Mouse (Mus musculus): ENCODE results near the gene Armc7. TPM values are rescaled to one million over a fixed set of nuclear protein-coding genes. Genes with fewer than 3 reads are reported as not detected.
"Not testable (repeated sequence)": the region's sequence is repeated elsewhere in the genome, so short reads cannot be mapped to it uniquely, and the experiment has no call there.

The Armc7 gene
- polyA plus RNA-seq, 1 experiment from 2014 or later: 9.0 TPM

GRCm38 (mm10) chr11:115491356-115492083, 16.1 kb downstream of the Armc7 start, which contains the start of gene Nt5c:
Gene Nt5c, minus strand, starts transcription at chr11:115491862.
- no peaks in the 10 kb centered on the region for H3K36me3 ChIP-seq (ENCODE audit: control insufficient read depth, insufficient read depth, low read length)
- no peaks in the 10 kb centered on the region for H3K9me3 ChIP-seq (ENCODE audit: control insufficient read depth, low read length)
- peak; percentile 89 for ATAC-seq (ENCODE audit: low FRiP score)
- peak within 1 kb of the TSS; percentile 83 for H3K4me2 ChIP-seq (replicated peaks; ENCODE audit: low read depth, low read length)
- peak within 1 kb of the TSS; percentile 75 for H3K9ac ChIP-seq (ENCODE audit: low read depth, low read length)
- peak within 1 kb of the TSS; percentile 74 for H3K27ac ChIP-seq (ENCODE audit: low read depth, low read length)
- peak; percentile 83 for DNase-seq (ENCODE audit: low spot score)
- peak within 1 kb of the TSS; percentile 72 for H3K4me3 ChIP-seq (ENCODE audit: low read depth, low read length)
- WGBS: 1% methylated on average over 43 of the region's 43 CpGs
- H3K4me1 ChIP-seq (replicated peaks; ENCODE audit: control insufficient read depth, insufficient read depth, low read length): no peaks in the 10 kb centered on the region; the same call in 1 of the 2 replicates
- no peaks in the 10 kb centered on the region for H3K27me3 ChIP-seq (ENCODE audit: control insufficient read depth, insufficient read depth, low read length)

- DNase-seq (ENCODE audit: low spot score) (no peak), ATAC-seq (ENCODE audit: low FRiP score) (no peak)
- H3K4me2 ChIP-seq (replicated peaks; ENCODE audit: low read depth, low read length): peak overlapping the region; percentile 83
- H3K27ac ChIP-seq (ENCODE audit: low read depth, low read length): no peak overlapping the region
- H3K9ac ChIP-seq (ENCODE audit: low read depth, low read length): no peak overlapping the region
- H3K4me1 ChIP-seq (replicated peaks; ENCODE audit: control insufficient read depth, insufficient read depth, low read length): no peaks in the 10 kb centered on the region; the same call in 1 of the 2 replicates
- WGBS: 42% methylated on average over 6 of the region's 6 CpGs
- no peaks in the 10 kb centered on the region for H3K9me3 ChIP-seq (ENCODE audit: control insufficient read depth, low read length)
- H3K4me3 ChIP-seq (ENCODE audit: low read depth, low read length): no peak overlapping the region
- no peaks in the 10 kb centered on the region for H3K36me3 ChIP-seq (ENCODE audit: control insufficient read depth, insufficient read depth, low read length)
- no peaks in the 10 kb centered on the region for H3K27me3 ChIP-seq (ENCODE audit: control insufficient read depth, insufficient read depth, low read length)
Measured at GRCm38 (mm10) chr11:115492387-115492786, 16.9 kb downstream of the Armc7 start.

GRCm38 (mm10) chr11:115496559-115496958, 21.1 kb downstream of the Armc7 start:
- H3K4me1 ChIP-seq (replicated peaks; ENCODE audit: control insufficient read depth, insufficient read depth, low read length); H3K9me3 ChIP-seq (ENCODE audit: control insufficient read depth, low read length); H3K27ac ChIP-seq (ENCODE audit: low read depth, low read length); H3K4me2 ChIP-seq (replicated peaks; ENCODE audit: low read depth, low read length); H3K4me3 ChIP-seq (ENCODE audit: low read depth, low read length); H3K9ac ChIP-seq (ENCODE audit: low read depth, low read length); H3K27me3 ChIP-seq (ENCODE audit: control insufficient read depth, insufficient read depth, low read length); ATAC-seq (ENCODE audit: low FRiP score); DNase-seq (ENCODE audit: low spot score): not testable (repeated sequence)
- peaks cover 13% of the 10 kb centered on the region; the same call in 1 of the 2 replicates for H3K36me3 ChIP-seq (ENCODE audit: control insufficient read depth, insufficient read depth, low read length)
- 89% methylated on average over 9 of the region's 9 CpGs for WGBS

GRCm38 (mm10) chr11:115502636-115503035, 27.2 kb downstream of the Armc7 start:
- peaks cover 17% of the 10 kb centered on the region for H3K36me3 ChIP-seq (ENCODE audit: control insufficient read depth, insufficient read depth, low read length)
- no peak overlapping the region for H3K27ac ChIP-seq (ENCODE audit: low read depth, low read length)
- 96% methylated on average over 6 of the region's 6 CpGs for WGBS
- no peaks in the 10 kb centered on the region for H3K27me3 ChIP-seq (ENCODE audit: control insufficient read depth, insufficient read depth, low read length)
- no peaks in the 10 kb centered on the region for H3K4me1 ChIP-seq (replicated peaks; ENCODE audit: control insufficient read depth, insufficient read depth, low read length)
- H3K4me2 ChIP-seq (replicated peaks; ENCODE audit: low read depth, low read length): no peak overlapping the region
- DNase-seq (ENCODE audit: low spot score) (no peak), ATAC-seq (ENCODE audit: low FRiP score) (no peak)
- H3K9ac ChIP-seq (ENCODE audit: low read depth, low read length): no peak overlapping the region
- no peaks in the 10 kb centered on the region for H3K9me3 ChIP-seq (ENCODE audit: control insufficient read depth, low read length)
- H3K4me3 ChIP-seq (ENCODE audit: low read depth, low read length): no peak overlapping the region

GRCm38 (mm10) chr11:115506586-115506985, 31.1 kb downstream of the Armc7 start:
- DNase-seq (ENCODE audit: low spot score): no peak
- peaks cover 17% of the 10 kb centered on the region; the same call in 1 of the 2 replicates for H3K4me1 ChIP-seq (replicated peaks; ENCODE audit: control insufficient read depth, insufficient read depth, low read length)

GRCm38 (mm10) chr11:115508061-115508460, 32.6 kb downstream of the Armc7 start:
- Histone ChIP-seq H3K27me3 (ENCODE audit: control insufficient read depth, insufficient read depth, low read length) (no peaks in the 10 kb centered on the region), H3K4me1 (replicated peaks; ENCODE audit: control insufficient read depth, insufficient read depth, low read length) (peaks cover 18% of the 10 kb centered on the region; the same call in 1 of the 2 replicates), H3K9ac (ENCODE audit: low read depth, low read length) (no peak overlapping the region), H3K27ac (ENCODE audit: low read depth, low read length) (no peak overlapping the region), H3K4me2 (replicated peaks; ENCODE audit: low read depth, low read length) (no peak overlapping the region), H3K36me3 (ENCODE audit: control insufficient read depth, insufficient read depth, low read length) (peaks cover under 1% of the 10 kb centered on the region; the same call in 1 of the 2 replicates), H3K9me3 (ENCODE audit: control insufficient read depth, low read length) (no peaks in the 10 kb centered on the region), H3K4me3 (ENCODE audit: low read depth, low read length) (no peak overlapping the region)
- no peak for DNase-seq (ENCODE audit: low spot score)
- WGBS: 86% methylated on average over 2 of the region's 2 CpGs
- ATAC-seq (ENCODE audit: low FRiP score): no peak

More at GRCm38 (mm10) chr11:115506586-115506985, 31.1 kb downstream of the Armc7 start:
- 75% methylated on average over 3 of the region's 3 CpGs for WGBS
- H3K9ac ChIP-seq (ENCODE audit: low read depth, low read length): no peak overlapping the region
- no peaks in the 10 kb centered on the region for H3K9me3 ChIP-seq (ENCODE audit: control insufficient read depth, low read length)
- no peak overlapping the region for H3K4me3 ChIP-seq (ENCODE audit: low read depth, low read length)
- H3K27me3 ChIP-seq (ENCODE audit: control insufficient read depth, insufficient read depth, low read length): no peaks in the 10 kb centered on the region
- peaks cover 6% of the 10 kb centered on the region; the same call in 1 of the 2 replicates for H3K36me3 ChIP-seq (ENCODE audit: control insufficient read depth, insufficient read depth, low read length)
- no peak overlapping the region for H3K4me2 ChIP-seq (replicated peaks; ENCODE audit: low read depth, low read length)
- ATAC-seq (ENCODE audit: low FRiP score): no peak
- H3K27ac ChIP-seq (ENCODE audit: low read depth, low read length): no peak overlapping the region

GRCm38 (mm10) chr11:115509773-115510506, 34.5 kb downstream of the Armc7 start:
- Histone ChIP-seq H3K27ac (ENCODE audit: low read depth, low read length) (0 out of 2 replicates have a peak overlapping the region, but pooled peaks have one; percentile 24), H3K4me3 (ENCODE audit: low read depth, low read length) (peak overlapping the region; percentile 13; the same call in 1 of the 2 replicates)

GRCm38 (mm10) chr11:115510507-115510888, 35.0 kb downstream of the Armc7 start:
- Histone ChIP-seq H3K9ac (ENCODE audit: low read depth, low read length) (no peak overlapping the region), H3K4me2 (replicated peaks; ENCODE audit: low read depth, low read length) (peak overlapping the region; percentile 88), H3K36me3 (ENCODE audit: control insufficient read depth, insufficient read depth, low read length) (no peaks in the 10 kb centered on the region), H3K27me3 (ENCODE audit: control insufficient read depth, insufficient read depth, low read length) (no peaks in the 10 kb centered on the region), H3K27ac (ENCODE audit: low read depth, low read length) (no peak overlapping the region), H3K9me3 (ENCODE audit: control insufficient read depth, low read length) (no peaks in the 10 kb centered on the region), H3K4me3 (ENCODE audit: low read depth, low read length) (peak overlapping the region; percentile 100), H3K4me1 (replicated peaks; ENCODE audit: control insufficient read depth, insufficient read depth, low read length) (peaks cover 18% of the 10 kb centered on the region; the same call in 1 of the 2 replicates)
- DNase-seq (ENCODE audit: low spot score) (no peak), ATAC-seq (ENCODE audit: low FRiP score) (no peak)
- WGBS: 64% methylated on average over 5 of the region's 5 CpGs

More at GRCm38 (mm10) chr11:115509773-115510506, 34.5 kb downstream of the Armc7 start:
- Histone ChIP-seq H3K27me3 (ENCODE audit: control insufficient read depth, insufficient read depth, low read length) (no peaks in the 10 kb centered on the region), H3K36me3 (ENCODE audit: control insufficient read depth, insufficient read depth, low read length) (no peaks in the 10 kb centered on the region), H3K9ac (ENCODE audit: low read depth, low read length) (no peak overlapping the region), H3K9me3 (ENCODE audit: control insufficient read depth, low read length) (no peaks in the 10 kb centered on the region), H3K4me1 (replicated peaks; ENCODE audit: control insufficient read depth, insufficient read depth, low read length) (peaks cover 18% of the 10 kb centered on the region; the same call in 1 of the 2 replicates), H3K4me2 (replicated peaks; ENCODE audit: low read depth, low read length) (peak overlapping the region; percentile 88)
- DNase-seq (ENCODE audit: low spot score): no peak
- no peak for ATAC-seq (ENCODE audit: low FRiP score)
- 59% methylated on average over 6 of the region's 6 CpGs for WGBS

All from hindbrain, embryonic 11.5 days (tissue).